Mouse (Mus musculus): Measurements from ENCODE around the gene Gdap2.

GRCm38 (mm10) chr3:100194210-100194609 is 32.0 kb downstream of the Gdap2 start:
- TF ChIP-seq GATA1 (IDR thresholded peaks at IDR 0.05; ENCODE audit: low read length) (no peak), TAL1 (IDR thresholded peaks at IDR 0.05; ENCODE audit: low read length) (no peak)
